Mouse (Mus musculus) liver, embryonic 15.5 days (tissue): Measurements from ENCODE around the gene Atxn3. TPM values are rescaled to one million over a fixed set of nuclear protein-coding genes. Genes with fewer than 3 reads are reported as not detected.
"Not testable (repeated sequence)": the region's sequence is repeated elsewhere in the genome, so short reads cannot be mapped to it uniquely, and the experiment has no call there.

ENCODE experiments used
- ATAC-seq: fragments of 200-750 bp; cut with Nextera tagmentation; 2 replicates; pipeline ENCODE4 v1.8.0; 2017; ENCODE audit warnings: moderate number of reproducible peaks, mild to moderate bottlenecking, moderate library complexity; ENCODE audit not compliant: insufficient read depth
- H3K27ac ChIP-seq: fragments of 300-500 bp; sonication (generic); replicated peaks from 2 replicates; pipeline ENCODE4 v1.5.1; 2015; ENCODE audit warnings: mild to moderate bottlenecking, inconsistent platforms
- H3K27me3 ChIP-seq: fragments of 300-500 bp; sonication (generic); 2 replicates; pipeline ENCODE4 v1.6.1; 2015; ENCODE audit warnings: mild to moderate bottlenecking, inconsistent platforms
- H3K36me3 ChIP-seq: fragments of 300-500 bp; sonication (generic); replicated peaks from 2 replicates; pipeline ENCODE4 v1.6.1; 2015; ENCODE audit warnings: moderate library complexity, mild to moderate bottlenecking, inconsistent platforms
- H3K4me1 ChIP-seq: fragments of 300-500 bp; sonication (generic); replicated peaks from 2 replicates; pipeline ENCODE4 v1.6.1; 2015; ENCODE audit warnings: inconsistent platforms
- H3K4me2 ChIP-seq: fragments of 300-500 bp; sonication (generic); 2 replicates; pipeline ENCODE4 v1.6.1; 2015; ENCODE audit warnings: moderate library complexity, mild to moderate bottlenecking, inconsistent platforms
- H3K4me3 ChIP-seq: fragments of 300-500 bp; sonication (generic); replicated peaks from 2 replicates; pipeline ENCODE4 v1.5.1; 2015; ENCODE audit warnings: mild to moderate bottlenecking, inconsistent platforms
- H3K9ac ChIP-seq: fragments of 300-500 bp; sonication (generic); 2 replicates; pipeline ENCODE4 v1.6.1; 2015; ENCODE audit warnings: moderate library complexity, mild to moderate bottlenecking, inconsistent platforms
- H3K9me3 ChIP-seq: fragments of 300-500 bp; sonication (generic); replicated peaks from 2 replicates; pipeline ENCODE4 v1.6.1; 2016; ENCODE audit warnings: inconsistent platforms
- WGBS: fragments of 180-500 bp; shearing (Covaris S2); methylation state at CpG from one replicate; pipeline ENCODE4 v1.1.7; 2015; ENCODE audit warnings: mixed read lengths; ENCODE audit not compliant: insufficient replicate concordance; 5-methylcytosine and 5-hydroxymethylcytosine counted together
- polyA plus RNA-seq: library from polyadenylated mRNA; unstranded; fragments of >200 nt; fragmentation: Nextera tagmentation; extraction: Ambion mirVana; gene quantifications from 2 replicates; pipeline ENCODE4 v1.2.1, GENCODE M21; 2015

The Atxn3 gene
- polyA plus RNA-seq, 1 experiment from 2014 or later = 10.5 TPM

- WGBS = 20% methylated on average over 5 of the region's 5 CpGs
- Histone ChIP-seq H3K36me3 (peaks cover 15% of the 10 kb centered on the region), H3K4me1 (peaks cover 66% of the 10 kb centered on the region), H3K9me3 (no peaks in the 10 kb centered on the region), H3K9ac (peak overlapping the region; percentile 89), H3K27ac (peak overlapping the region; percentile 92), H3K27me3 (no peaks in the 10 kb centered on the region), H3K4me2 (peak overlapping the region; percentile 74), H3K4me3 (peak overlapping the region; percentile 97)
- no peak for ATAC-seq
Observed at GRCm38 (mm10) chr12:101978162-101978561, 20.1 kb upstream of the Atxn3 start.

- Histone ChIP-seq H3K9me3 (no peaks in the 10 kb centered on the region), H3K27me3 (no peaks in the 10 kb centered on the region), H3K4me1 (peaks cover 71% of the 10 kb centered on the region), H3K4me3 (peak overlapping the region; percentile 97), H3K4me2 (peak overlapping the region; percentile 74), H3K9ac (peak overlapping the region; percentile 89), H3K36me3 (peaks cover 8% of the 10 kb centered on the region), H3K27ac (peak overlapping the region; percentile 92)
- WGBS = 61% methylated on average over 10 of the region's 10 CpGs
- ATAC-seq = no peak
Observed at GRCm38 (mm10) chr12:101977404-101977915, 19.4 kb upstream of the Atxn3 start.

DNA sequence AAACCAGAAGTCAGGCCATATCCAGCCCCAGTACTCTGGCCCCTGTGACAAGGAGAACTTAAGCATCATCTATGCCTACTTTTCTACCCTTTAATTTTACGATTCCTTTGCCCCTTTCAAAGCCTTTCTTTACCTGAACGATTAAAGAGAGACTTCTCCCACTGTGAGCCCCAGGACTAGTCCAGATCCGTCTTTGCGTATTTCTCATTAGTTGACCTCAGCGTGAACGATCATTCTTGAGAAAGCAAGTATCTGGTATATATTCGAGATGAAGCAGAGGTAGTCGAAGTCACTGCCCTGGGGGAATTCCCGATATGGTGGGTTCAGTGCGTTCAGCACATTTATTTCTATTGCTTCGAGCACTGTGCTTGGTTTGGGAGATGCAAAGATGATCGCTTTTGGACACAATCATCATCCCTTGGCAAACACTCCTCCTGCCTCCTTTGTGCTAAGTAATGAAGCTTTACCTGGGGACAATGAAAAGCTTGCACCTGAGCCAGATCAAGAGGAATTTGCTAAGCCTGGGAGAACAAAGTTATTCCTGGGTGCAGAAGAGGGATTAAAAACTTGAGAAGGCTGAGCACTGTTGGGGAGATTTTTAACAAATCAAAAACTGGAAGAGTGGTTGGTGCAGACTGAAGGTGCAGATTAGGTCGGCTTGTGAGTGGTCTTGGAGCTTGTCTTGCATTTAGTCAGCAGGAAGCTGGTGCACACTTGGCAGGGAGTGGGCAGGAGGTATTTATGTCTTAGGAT is 18.8 kb upstream of the Atxn3 start:
- H3K4me2 ChIP-seq = peak overlapping the region; percentile 74
- H3K4me1 ChIP-seq = peaks cover 75% of the 10 kb centered on the region
- no peak for ATAC-seq

DNA sequence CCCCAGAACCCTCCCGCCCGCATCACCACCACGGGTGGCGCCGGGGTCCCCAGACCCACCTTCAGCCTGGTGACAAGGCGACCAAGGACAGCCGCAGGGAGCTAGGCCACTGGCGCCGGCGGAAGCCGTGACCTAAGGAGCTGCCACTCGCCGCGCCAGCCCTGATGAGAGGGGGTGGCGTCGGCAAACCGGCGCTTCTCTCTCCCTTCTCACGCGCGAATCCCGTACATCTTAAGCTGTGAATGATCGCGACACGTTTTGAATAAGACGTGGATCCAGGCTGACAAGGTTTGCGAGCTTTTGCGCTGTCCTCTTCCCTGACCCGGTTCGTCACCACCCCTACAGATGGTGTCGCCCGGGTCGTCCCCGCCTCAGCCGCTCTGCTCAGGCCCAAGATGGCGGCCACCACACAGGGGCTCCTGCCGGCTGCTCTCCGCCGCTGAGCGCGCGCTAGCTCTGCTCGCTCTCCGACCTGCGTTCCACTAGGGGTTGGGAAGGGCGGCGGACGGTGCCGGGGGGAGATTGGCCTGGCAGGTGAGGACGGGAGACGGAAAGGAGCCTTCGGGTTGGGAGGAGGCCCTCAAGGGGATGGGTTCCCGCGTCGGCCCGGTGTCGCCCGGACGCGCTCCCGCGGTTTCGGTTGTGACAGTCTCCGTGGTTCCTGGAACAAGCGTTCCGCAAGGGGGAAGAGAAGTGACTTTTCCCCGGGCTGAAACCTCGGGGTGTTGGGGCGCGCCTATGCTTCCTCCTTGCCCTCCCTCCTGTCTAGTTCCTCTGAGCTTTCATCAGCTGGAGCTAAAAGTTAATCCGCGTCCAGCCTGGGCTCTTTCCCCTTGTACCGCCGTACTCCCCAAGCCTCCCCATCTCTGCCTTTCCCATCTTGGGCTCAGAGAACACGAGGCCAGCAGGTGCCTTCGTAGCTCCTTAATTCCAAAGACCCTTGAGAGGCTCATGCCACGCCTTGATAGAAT is 17.8 kb upstream of the Atxn3 start, which contains the start of gene Cpsf2:
Cpsf2 (plus strand) TSS at position 388 of the 971 bp plus-strand sequence.
- Histone ChIP-seq H3K4me1 (peaks cover 67% of the 10 kb centered on the region), H3K4me2 (peak within 1 kb of the TSS; percentile 74), H3K9me3 (no peaks in the 10 kb centered on the region), H3K4me3 (peak within 1 kb of the TSS; percentile 97), H3K9ac (peak within 1 kb of the TSS; percentile 89), H3K27me3 (no peaks in the 10 kb centered on the region), H3K27ac (peak within 1 kb of the TSS; percentile 92), H3K36me3 (0 out of 2 replicates have a peak, but pooled peaks cover 3% of the 10 kb centered on the region)
- WGBS = under 1% methylated on average over 77 of the region's 77 CpGs
- ATAC-seq = peak; percentile 93

More for the DNA sequence above, 18.8 kb upstream of the Atxn3 start:
- peak overlapping the region; percentile 89 for H3K9ac ChIP-seq
- H3K36me3 ChIP-seq = peaks cover 7% of the 10 kb centered on the region; the same call in 1 of the 2 replicates
- peak overlapping the region; percentile 97 for H3K4me3 ChIP-seq
- 11% methylated on average over 13 of the region's 13 CpGs for WGBS
- peak overlapping the region; percentile 92 for H3K27ac ChIP-seq
- no peaks in the 10 kb centered on the region for H3K27me3 ChIP-seq
- H3K9me3 ChIP-seq = no peaks in the 10 kb centered on the region

DNA sequence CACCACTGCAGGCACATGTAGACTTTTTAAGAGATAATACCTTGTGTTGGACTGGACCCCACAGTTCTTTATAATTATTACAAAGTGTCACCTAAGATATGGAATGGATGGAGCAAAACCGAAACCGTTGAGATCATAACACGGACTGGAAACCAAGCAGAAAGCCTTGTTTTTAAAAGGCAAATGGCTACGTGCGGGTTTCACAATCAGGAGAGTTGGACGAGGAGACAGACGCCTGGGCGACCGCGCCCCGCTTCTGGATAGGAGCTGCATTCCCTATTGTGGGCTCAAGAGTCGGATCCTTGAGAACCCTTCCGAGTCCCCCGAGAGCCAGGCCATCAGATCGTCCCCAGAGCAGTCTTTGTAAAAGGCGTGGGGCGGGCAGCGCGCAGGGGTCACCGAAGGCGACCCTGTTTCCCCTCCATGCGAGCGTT is 17.1 kb upstream of the Atxn3 start:
- WGBS = 1% methylated on average over 23 of the region's 23 CpGs
- peak; percentile 52 for ATAC-seq

DNA sequence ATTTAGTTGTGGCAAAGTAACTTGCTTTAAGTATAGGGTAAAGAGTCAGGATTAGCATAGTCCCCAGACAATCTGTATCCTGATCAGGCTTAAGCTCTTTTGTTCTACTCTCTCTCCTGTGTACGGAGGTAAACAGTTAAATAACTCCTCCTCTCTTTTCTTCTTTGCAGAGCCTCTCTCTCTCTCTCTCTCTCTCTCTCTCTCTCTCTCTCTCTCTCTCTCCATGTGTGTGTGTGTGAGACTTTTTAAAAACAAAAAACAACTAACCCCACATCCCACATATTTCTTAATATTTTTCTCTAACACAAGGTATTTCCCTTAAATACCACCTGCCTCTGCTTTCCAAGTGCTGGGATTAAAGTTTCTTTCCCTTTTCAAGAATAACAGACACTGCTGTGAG is 16.5 kb upstream of the Atxn3 start:
- 0% methylated on average over 1 of the region's 1 CpGs for WGBS
- H3K4me3 ChIP-seq = peak overlapping the region; percentile 97
- peak overlapping the region; percentile 89 for H3K9ac ChIP-seq

More for the DNA sequence above, 17.1 kb upstream of the Atxn3 start:
- peaks cover 5% of the 10 kb centered on the region; the same call in 1 of the 2 replicates for H3K36me3 ChIP-seq
- H3K27ac ChIP-seq = peak overlapping the region; percentile 92
- H3K9ac ChIP-seq = peak overlapping the region; percentile 89
- H3K4me3 ChIP-seq = peak overlapping the region; percentile 97
- H3K4me2 ChIP-seq = peak overlapping the region; percentile 74
- no peaks in the 10 kb centered on the region for H3K9me3 ChIP-seq
- H3K27me3 ChIP-seq = no peaks in the 10 kb centered on the region
- H3K4me1 ChIP-seq = peaks cover 62% of the 10 kb centered on the region

DNA sequence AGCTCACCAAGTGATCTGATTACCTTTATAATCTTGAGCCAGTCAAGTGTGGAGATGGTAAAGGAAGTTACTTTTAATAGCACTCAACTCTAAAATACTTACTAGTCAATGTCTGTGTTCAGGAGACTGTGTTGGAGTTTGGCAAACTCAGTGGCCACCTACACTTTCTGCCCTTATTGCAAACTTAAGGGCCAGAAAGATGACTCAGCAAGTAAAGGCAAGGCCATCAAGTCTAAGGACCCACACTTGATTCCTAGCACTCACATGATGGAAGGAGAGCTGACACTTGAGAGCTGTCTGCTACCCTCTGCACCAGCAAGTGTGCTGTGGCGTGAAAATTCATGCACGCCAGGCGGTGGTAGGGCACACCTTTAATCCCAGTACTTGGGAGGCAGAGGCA is 14.2 kb upstream of the Atxn3 start:
- WGBS = 88% methylated on average over 3 of the region's 3 CpGs
- Histone ChIP-seq H3K36me3 (peaks cover 29% of the 10 kb centered on the region), H3K4me1 (peaks cover 34% of the 10 kb centered on the region), H3K9me3 (no peaks in the 10 kb centered on the region), H3K4me2 (no peak overlapping the region), H3K4me3 (no peak overlapping the region), H3K27ac (no peak overlapping the region), H3K9ac (no peak overlapping the region), H3K27me3 (no peaks in the 10 kb centered on the region)
- ATAC-seq = no peak

More for the DNA sequence above, 16.5 kb upstream of the Atxn3 start:
- Histone ChIP-seq H3K4me2 (peak overlapping the region; percentile 74), H3K9me3 (no peaks in the 10 kb centered on the region), H3K27me3 (no peaks in the 10 kb centered on the region), H3K4me1 (peaks cover 56% of the 10 kb centered on the region), H3K27ac (peak overlapping the region; percentile 92), H3K36me3 (peaks cover 10% of the 10 kb centered on the region; the same call in 1 of the 2 replicates)
- ATAC-seq = no peak

DNA sequence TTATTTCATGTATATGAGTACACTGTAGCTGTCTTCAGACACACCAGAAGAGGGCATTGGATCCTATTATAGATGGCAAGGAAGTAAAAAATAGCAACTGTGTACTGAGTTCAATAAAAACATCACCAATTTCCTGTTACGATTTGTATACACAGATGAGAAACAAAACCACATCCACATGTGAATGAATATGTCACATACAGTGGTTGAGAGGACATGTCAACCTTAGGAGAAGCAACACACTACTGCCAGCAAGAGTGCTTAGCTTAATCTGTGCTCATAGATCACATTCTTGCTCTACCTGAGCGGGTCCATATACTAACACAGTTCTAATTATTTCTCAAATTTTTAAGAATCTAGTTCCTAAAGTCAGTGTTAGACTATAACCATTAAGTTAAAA is 13.3 kb upstream of the Atxn3 start:
- no peaks in the 10 kb centered on the region for H3K9me3 ChIP-seq
- no peak overlapping the region for H3K4me3 ChIP-seq
- no peak overlapping the region for H3K9ac ChIP-seq
- H3K4me2 ChIP-seq = no peak overlapping the region
- H3K27me3 ChIP-seq = no peaks in the 10 kb centered on the region
- peaks cover 27% of the 10 kb centered on the region for H3K4me1 ChIP-seq
- peaks cover 37% of the 10 kb centered on the region for H3K36me3 ChIP-seq
- ATAC-seq = no peak
- WGBS = 83% methylated on average over 2 of the region's 2 CpGs
- no peak overlapping the region for H3K27ac ChIP-seq

DNA sequence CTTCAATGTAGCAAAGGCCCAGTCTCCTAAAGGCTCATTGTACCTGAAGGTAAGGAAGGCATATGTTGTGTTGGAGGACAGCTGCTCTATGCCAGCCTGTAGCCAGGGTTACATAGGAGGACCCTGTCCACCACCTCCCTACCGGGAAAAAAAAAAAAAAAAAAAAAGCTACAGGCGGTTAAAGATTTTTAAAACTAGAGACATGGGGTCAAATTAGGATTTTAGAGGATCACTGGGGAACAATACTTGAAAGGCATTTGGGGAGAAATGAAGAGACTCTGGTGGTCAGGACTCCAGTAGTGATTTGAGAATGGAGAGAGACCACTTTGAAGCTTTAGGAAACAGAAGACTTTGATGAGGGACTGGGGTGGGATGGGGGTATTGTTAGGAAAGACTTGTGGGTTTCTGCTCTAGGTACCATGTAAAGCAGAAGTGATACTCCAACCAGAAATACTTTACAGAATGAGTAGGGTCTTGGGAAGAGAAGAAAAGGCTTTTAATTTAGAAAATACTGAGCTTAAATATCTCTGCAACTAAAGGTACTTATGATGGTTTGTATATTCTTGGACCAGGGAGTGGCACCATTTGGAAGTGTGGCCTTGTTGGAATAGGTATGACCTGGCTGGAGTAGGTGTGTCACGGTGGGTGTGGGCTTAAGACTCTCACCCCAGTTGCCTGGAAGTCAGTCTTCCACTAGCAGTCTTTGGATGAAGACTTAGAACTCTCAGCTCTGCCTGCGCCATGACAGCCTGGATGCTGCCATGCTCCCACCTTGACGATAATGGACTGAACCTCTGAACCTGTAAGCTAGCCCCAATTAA is 1.1 kb upstream of the Atxn3 start:
- Histone ChIP-seq H3K4me2 (peak overlapping the region; percentile 80), H3K27ac (0 out of 2 replicates have a peak overlapping the region, but pooled peaks have one; percentile 51), H3K9ac (peak overlapping the region; percentile 26; the same call in 1 of the 2 replicates), H3K4me1 (peaks cover 22% of the 10 kb centered on the region), H3K4me3 (peak overlapping the region; percentile 93)
- not testable (repeated sequence) for ATAC-seq, H3K27me3 ChIP-seq, H3K9me3 ChIP-seq, H3K36me3 ChIP-seq
- WGBS = 70% methylated on average over 5 of the region's 5 CpGs

GRCm38 (mm10) chr12:101958556-101958955 is 510 bp upstream of the Atxn3 start:
- H3K36me3 ChIP-seq = no peaks in the 10 kb centered on the region
- ATAC-seq = no peak
- WGBS = 18% methylated on average over 9 of the region's 9 CpGs
- H3K27me3 ChIP-seq = no peaks in the 10 kb centered on the region
- peaks cover 22% of the 10 kb centered on the region for H3K4me1 ChIP-seq
- peak overlapping the region; percentile 93 for H3K4me3 ChIP-seq
- peak overlapping the region; percentile 26; the same call in 1 of the 2 replicates for H3K9ac ChIP-seq
- H3K4me2 ChIP-seq = peak overlapping the region; percentile 80
- peak overlapping the region; percentile 51; the same call in 1 of the 2 replicates for H3K27ac ChIP-seq
- no peaks in the 10 kb centered on the region for H3K9me3 ChIP-seq
